29 mouse cellular contexts compared by ENCODE assay signal in genomic region chr7:105368521-105368920, GRCm38 (mm10). TPM values are rescaled to one million over a fixed set of nuclear protein-coding genes. Genes with fewer than 3 reads are reported as not detected.
DNase-seq lines count a peak whose midpoint lies in the region; ATAC-seq and TF ChIP-seq lines count a peak whose summit lies in the region.
"Had no signal": no experiment of that assay in that cellular context is flagged by ENCODE, and none has a peak within 500 bp of the region (broad histone marks: within the 10 kb centered on the region; RNA-seq: fewer than 3 reads in every experiment).

No protein-coding gene starts in this region.

- H3K27me3 ChIP-seq in embryonic facial prominence, embryonic 12.5 days: no peaks in the 10 kb centered on the region
- no peaks in the 10 kb centered on the region for H3K27me3 ChIP-seq in embryonic facial prominence, embryonic 10.5 days (replicated peaks; ENCODE audit: low read depth, poor library complexity, severe bottlenecking)
- H3K27me3 ChIP-seq in limb, embryonic 11.5 days (ENCODE audit: control insufficient read depth, insufficient read depth, low read length): no peaks in the 10 kb centered on the region
- H3K27me3 ChIP-seq in limb, embryonic 10.5 days (ENCODE audit: low read depth, poor library complexity, severe bottlenecking): no peaks in the 10 kb centered on the region
- H3K27me3 ChIP-seq in midbrain, embryonic 14.5 days (ENCODE audit: control insufficient read depth, insufficient read depth, low read length): no peaks in the 10 kb centered on the region
- no peaks in the 10 kb centered on the region for H3K27me3 ChIP-seq in midbrain, postnatal 0 days (ENCODE audit: insufficient read depth, low read length)
- H3K27me3 ChIP-seq in embryonic facial prominence, embryonic 13.5 days: no peaks in the 10 kb centered on the region
- H3K27me3 ChIP-seq: CH12.LX; forebrain, embryonic 13.5 days; forebrain, embryonic 15.5 days; Patski had no signal

- H3K4me2 ChIP-seq in embryonic facial prominence, embryonic 12.5 days (replicated peaks): no peak overlapping the region
- no peak overlapping the region for H3K4me2 ChIP-seq in limb, embryonic 11.5 days (ENCODE audit: low read depth, severe bottlenecking)
- no peak overlapping the region for H3K4me2 ChIP-seq in midbrain, embryonic 14.5 days (ENCODE audit: low read length)
- no peak overlapping the region for H3K4me2 ChIP-seq in midbrain, postnatal 0 days (ENCODE audit: low read depth, low read length, poor library complexity, severe bottlenecking)
- no peak overlapping the region for H3K4me2 ChIP-seq in embryonic facial prominence, embryonic 13.5 days
- H3K4me2 ChIP-seq: forebrain, embryonic 13.5 days; forebrain, embryonic 15.5 days had no signal

- H3K27ac ChIP-seq in embryonic facial prominence, embryonic 12.5 days: no peak overlapping the region
- H3K27ac ChIP-seq in embryonic facial prominence, embryonic 10.5 days (replicated peaks): no peak overlapping the region
- H3K27ac ChIP-seq in limb, embryonic 11.5 days (replicated peaks; ENCODE audit: low read depth, low read length): no peak overlapping the region
- no peak overlapping the region for H3K27ac ChIP-seq in limb, embryonic 10.5 days
- H3K27ac ChIP-seq in midbrain, embryonic 14.5 days (replicated peaks; ENCODE audit: low read depth, low read length): no peak overlapping the region
- no peak overlapping the region for H3K27ac ChIP-seq in midbrain, postnatal 0 days (ENCODE audit: low read depth, low read length)
- no peak overlapping the region for H3K27ac ChIP-seq in embryonic facial prominence, embryonic 13.5 days
- H3K27ac ChIP-seq: forebrain, embryonic 13.5 days; forebrain, embryonic 15.5 days had no signal

- no peak overlapping the region for H3K4me3 ChIP-seq in embryonic facial prominence, embryonic 12.5 days
- H3K4me3 ChIP-seq in embryonic facial prominence, embryonic 10.5 days: no peak overlapping the region
- no peak overlapping the region for H3K4me3 ChIP-seq in limb, embryonic 11.5 days (ENCODE audit: low read depth, low read length)
- H3K4me3 ChIP-seq in limb, embryonic 10.5 days: no peak overlapping the region
- no peak overlapping the region for H3K4me3 ChIP-seq in midbrain, embryonic 14.5 days (replicated peaks; ENCODE audit: low read depth, low read length)
- H3K4me3 ChIP-seq in midbrain, postnatal 0 days (ENCODE audit: low read depth, low read length): no peak overlapping the region
- H3K4me3 ChIP-seq in embryonic facial prominence, embryonic 13.5 days: no peak overlapping the region
- H3K4me3 ChIP-seq: forebrain, embryonic 13.5 days; forebrain, embryonic 15.5 days had no signal

- H3K36me3 ChIP-seq in embryonic facial prominence, embryonic 12.5 days: peaks cover 4% of the 10 kb centered on the region; the same call in 1 of the 2 replicates
- H3K36me3 ChIP-seq in embryonic facial prominence, embryonic 10.5 days (replicated peaks): peaks cover 20% of the 10 kb centered on the region
- H3K36me3 ChIP-seq in limb, embryonic 11.5 days (ENCODE audit: control insufficient read depth, insufficient read depth, low read length): no peaks in the 10 kb centered on the region
- peaks cover 10% of the 10 kb centered on the region; the same call in 1 of the 2 replicates for H3K36me3 ChIP-seq in limb, embryonic 10.5 days
- H3K36me3 ChIP-seq in midbrain, embryonic 14.5 days (ENCODE audit: control insufficient read depth, insufficient read depth, low read length): peaks cover 6% of the 10 kb centered on the region
- H3K36me3 ChIP-seq in midbrain, postnatal 0 days (ENCODE audit: insufficient read depth, low read length): peaks cover 9% of the 10 kb centered on the region; the same call in 1 of the 2 replicates
- H3K36me3 ChIP-seq in embryonic facial prominence, embryonic 13.5 days: peaks cover 14% of the 10 kb centered on the region

- no peak for TF ChIP-seq CTCF in midbrain, postnatal 0 days (IDR thresholded peaks at IDR 0.05)

- no peaks in the 10 kb centered on the region for H3K4me1 ChIP-seq in embryonic facial prominence, embryonic 12.5 days
- H3K4me1 ChIP-seq in embryonic facial prominence, embryonic 10.5 days: no peaks in the 10 kb centered on the region
- no peaks in the 10 kb centered on the region for H3K4me1 ChIP-seq in limb, embryonic 11.5 days (ENCODE audit: control insufficient read depth, insufficient read depth, low read length)
- H3K4me1 ChIP-seq in limb, embryonic 10.5 days: no peaks in the 10 kb centered on the region
- H3K4me1 ChIP-seq in midbrain, embryonic 14.5 days (ENCODE audit: control insufficient read depth, insufficient read depth, low read length): no peaks in the 10 kb centered on the region
- H3K4me1 ChIP-seq in midbrain, postnatal 0 days (ENCODE audit: insufficient read depth, low read length): no peaks in the 10 kb centered on the region
- H3K4me1 ChIP-seq in embryonic facial prominence, embryonic 13.5 days: no peaks in the 10 kb centered on the region
- H3K4me1 ChIP-seq: forebrain, embryonic 13.5 days; forebrain, embryonic 15.5 days had no signal

- no peak overlapping the region for H3K9ac ChIP-seq in embryonic facial prominence, embryonic 12.5 days
- H3K9ac ChIP-seq in limb, embryonic 11.5 days (ENCODE audit: low read length): no peak overlapping the region
- H3K9ac ChIP-seq in midbrain, embryonic 14.5 days (replicated peaks; ENCODE audit: low read length): no peak overlapping the region
- H3K9ac ChIP-seq in midbrain, postnatal 0 days (replicated peaks; ENCODE audit: low read length, poor library complexity, severe bottlenecking): no peak overlapping the region
- H3K9ac ChIP-seq in embryonic facial prominence, embryonic 13.5 days: no peak overlapping the region
- H3K9ac ChIP-seq: forebrain, embryonic 13.5 days; forebrain, embryonic 15.5 days; forebrain, postnatal 0 days had no signal

- WGBS in embryonic facial prominence, embryonic 12.5 days: 94% methylated on average over 4 of the region's 4 CpGs
- WGBS in embryonic facial prominence, embryonic 10.5 days: 92% methylated on average over 4 of the region's 4 CpGs
- WGBS in limb, embryonic 11.5 days: 92% methylated on average over 4 of the region's 4 CpGs
- WGBS in limb, embryonic 10.5 days: 92% methylated on average over 4 of the region's 4 CpGs
- WGBS in midbrain, embryonic 14.5 days: 97% methylated on average over 4 of the region's 4 CpGs
- 94% methylated on average over 4 of the region's 4 CpGs for WGBS in midbrain, postnatal 0 days
- WGBS in embryonic facial prominence, embryonic 13.5 days: 90% methylated on average over 4 of the region's 4 CpGs

- ATAC-seq in embryonic facial prominence, embryonic 12.5 days (ENCODE audit: insufficient number of reproducible peaks, insufficient read depth, low FRiP score, low TSS enrichment): peak; percentile 47; the same call in 1 of the 2 replicates
- ATAC-seq in limb, embryonic 11.5 days (ENCODE audit: insufficient number of reproducible peaks, low FRiP score, low TSS enrichment, low read depth): 0 out of 2 replicates have a peak, but pooled peaks have one; percentile 21
- peak; percentile 8; the same call in 1 of the 2 replicates for ATAC-seq in midbrain, embryonic 14.5 days (ENCODE audit: low FRiP score, low TSS enrichment)
- ATAC-seq in midbrain, postnatal 0 days (ENCODE audit: low FRiP score): no peak; the same call in 1 of the 2 replicates
- 0 out of 2 replicates have a peak, but pooled peaks have one; percentile 26 for ATAC-seq in embryonic facial prominence, embryonic 13.5 days (ENCODE audit: insufficient number of reproducible peaks, insufficient read depth, low FRiP score, low TSS enrichment, low read depth)
- ATAC-seq: activated CD4-positive, CD25-positive, alpha-beta regulatory T cell, adult 4 months; CD4-positive, CD25-positive, alpha-beta regulatory T cell, adult 4 months; forebrain, embryonic 13.5 days; forebrain, embryonic 15.5 days; forebrain, postnatal 0 days; Patski had no signal

- DNase-seq in embryonic facial prominence, embryonic 10.5 days (ENCODE audit: low spot score): no peak
- no peak for DNase-seq in limb, embryonic 11.5 days (ENCODE audit: low spot score)
- no peak for DNase-seq in limb, embryonic 10.5 days (ENCODE audit: low spot score)
- DNase-seq in midbrain, embryonic 14.5 days: no peak
- DNase-seq in midbrain, postnatal 0 days (ENCODE audit: low spot score): no peak
- DNase-seq: adrenal gland, adult 8-10 months; adrenal gland, postnatal 14 days; adrenal gland, postnatal 36 days; B cell, adult 2 months; cerebellum, adult 11-12 months; cerebellum, adult 2 months; cerebellum, adult 9-10 months; cerebellum, postnatal 10 days; cerebellum, postnatal 25 days; embryo, embryonic 11 days; forebrain, postnatal 0 days had no signal

- H3K9me3 ChIP-seq in embryonic facial prominence, embryonic 12.5 days: no peaks in the 10 kb centered on the region
- H3K9me3 ChIP-seq in embryonic facial prominence, embryonic 10.5 days: no peaks in the 10 kb centered on the region
- H3K9me3 ChIP-seq in limb, embryonic 11.5 days (ENCODE audit: control insufficient read depth, low read length): no peaks in the 10 kb centered on the region
- H3K9me3 ChIP-seq in limb, embryonic 10.5 days (replicated peaks): no peaks in the 10 kb centered on the region
- H3K9me3 ChIP-seq in midbrain, embryonic 14.5 days (ENCODE audit: control insufficient read depth, low read length): no peaks in the 10 kb centered on the region
- H3K9me3 ChIP-seq in midbrain, postnatal 0 days (ENCODE audit: low read length): no peaks in the 10 kb centered on the region
- H3K9me3 ChIP-seq in embryonic facial prominence, embryonic 13.5 days: no peaks in the 10 kb centered on the region
- H3K9me3 ChIP-seq: forebrain, embryonic 13.5 days; forebrain, embryonic 15.5 days; G1E had no signal

RNA-seq across cellular contexts. Expression of gene Olfr692, which starts 0.5 kb away (rescaled TPM):
- not detected in 2 replicates for polyA plus RNA-seq in embryonic facial prominence, embryonic 12.5 days (2016; fragmentation: Nextera tagmentation; extraction: Ambion mirVana)
- not detected in 2 replicates for polyA plus RNA-seq in embryonic facial prominence, embryonic 10.5 days (2016; fragmentation: Nextera tagmentation; extraction: Ambion mirVana)
- not detected in 2 replicates for polyA plus RNA-seq in limb, embryonic 11.5 days (2014; fragmentation: Nextera tagmentation; extraction: Ambion mirVana)
- not detected in 2 replicates for polyA plus RNA-seq in limb, embryonic 10.5 days (2016; fragmentation: Nextera tagmentation; extraction: Ambion mirVana)
- not detected in 2 replicates for polyA plus RNA-seq in midbrain, embryonic 14.5 days (2014; fragmentation: Nextera tagmentation; extraction: Ambion mirVana)
- not detected in 2 replicates for total RNA-seq in midbrain, postnatal 0 days (2014; rRNA removed)
- 0.14 TPM in 1 of 2 replicates, not detected in the other for polyA plus RNA-seq in midbrain, postnatal 0 days (2015; fragmentation: Nextera tagmentation; extraction: Ambion mirVana)
- polyA plus RNA-seq in embryonic facial prominence, embryonic 13.5 days (2015; fragmentation: Nextera tagmentation; extraction: Ambion mirVana): not detected in 2 replicates
- total RNA-seq: adrenal gland, adult 18-20 months; adrenal gland, adult 8-10 months; adrenal gland, postnatal 14 days; adrenal gland, postnatal 36 days; CH12.LX; common myeloid progenitor, adult 5-6 weeks; forebrain, postnatal 0 days; G1E had no signal
- polyA plus RNA-seq: activated CD4-positive, CD25-positive, alpha-beta regulatory T cell, adult 4 months; CD4-positive, CD25-positive, alpha-beta regulatory T cell, adult 4 months; cerebellum, adult 2 months; forebrain, embryonic 11.5 days; forebrain, embryonic 13.5 days; forebrain, embryonic 15.5 days; forebrain, postnatal 0 days; G1E; Patski had no signal

RNA-seq across cellular contexts. Expression of gene Gm5901, which starts 6.3 kb away (rescaled TPM):
- not detected in 2 replicates for polyA plus RNA-seq in embryonic facial prominence, embryonic 12.5 days (2016; fragmentation: Nextera tagmentation; extraction: Ambion mirVana)
- polyA plus RNA-seq in embryonic facial prominence, embryonic 10.5 days (2016; fragmentation: Nextera tagmentation; extraction: Ambion mirVana): not detected in 2 replicates
- polyA plus RNA-seq in limb, embryonic 11.5 days (2014; fragmentation: Nextera tagmentation; extraction: Ambion mirVana): not detected in 2 replicates
- not detected in 2 replicates for polyA plus RNA-seq in limb, embryonic 10.5 days (2016; fragmentation: Nextera tagmentation; extraction: Ambion mirVana)
- not detected in 2 replicates for polyA plus RNA-seq in midbrain, embryonic 14.5 days (2014; fragmentation: Nextera tagmentation; extraction: Ambion mirVana)
- not detected in 2 replicates for total RNA-seq in midbrain, postnatal 0 days (2014; rRNA removed)
- polyA plus RNA-seq in midbrain, postnatal 0 days (2015; fragmentation: Nextera tagmentation; extraction: Ambion mirVana): 0.48 and 0.57 TPM in 2 replicates
- polyA plus RNA-seq in embryonic facial prominence, embryonic 13.5 days (2015; fragmentation: Nextera tagmentation; extraction: Ambion mirVana): not detected in 2 replicates
- total RNA-seq: adrenal gland, adult 18-20 months; adrenal gland, adult 8-10 months; adrenal gland, postnatal 14 days; adrenal gland, postnatal 36 days; common myeloid progenitor, adult 5-6 weeks; forebrain, postnatal 0 days had no signal
- polyA plus RNA-seq: activated CD4-positive, CD25-positive, alpha-beta regulatory T cell, adult 4 months; CD4-positive, CD25-positive, alpha-beta regulatory T cell, adult 4 months; cerebellum, adult 2 months; embryonic facial prominence, embryonic 14.5 days; forebrain, embryonic 11.5 days; forebrain, embryonic 13.5 days; forebrain, embryonic 15.5 days; forebrain, postnatal 0 days; G1E; Patski had no signal

RNA-seq across cellular contexts. Expression of gene Olfr691, which starts 26.5 kb away (rescaled TPM):
- not detected in 2 replicates for polyA plus RNA-seq in embryonic facial prominence, embryonic 12.5 days (2016; fragmentation: Nextera tagmentation; extraction: Ambion mirVana)
- not detected in 2 replicates for polyA plus RNA-seq in embryonic facial prominence, embryonic 10.5 days (2016; fragmentation: Nextera tagmentation; extraction: Ambion mirVana)
- polyA plus RNA-seq in limb, embryonic 11.5 days (2014; fragmentation: Nextera tagmentation; extraction: Ambion mirVana): not detected in 2 replicates
- 0.14 and 0.15 TPM in 2 replicates for polyA plus RNA-seq in limb, embryonic 10.5 days (2016; fragmentation: Nextera tagmentation; extraction: Ambion mirVana)
- 0.14 and 0.69 TPM in 2 replicates for polyA plus RNA-seq in midbrain, embryonic 14.5 days (2014; fragmentation: Nextera tagmentation; extraction: Ambion mirVana)
- total RNA-seq in midbrain, postnatal 0 days (2014; rRNA removed): 0.76 and 2.6 TPM in 2 replicates
- 0.09 and 0.26 TPM in 2 replicates for polyA plus RNA-seq in midbrain, postnatal 0 days (2015; fragmentation: Nextera tagmentation; extraction: Ambion mirVana)
- 0.35 and 0.51 TPM in 2 replicates for polyA plus RNA-seq in embryonic facial prominence, embryonic 13.5 days (2015; fragmentation: Nextera tagmentation; extraction: Ambion mirVana)
- total RNA-seq: adrenal gland, adult 18-20 months; adrenal gland, postnatal 14 days; adrenal gland, postnatal 36 days; CH12.LX; common myeloid progenitor, adult 5-6 weeks; forebrain, postnatal 0 days had no signal
- polyA plus RNA-seq: CD4-positive, CD25-positive, alpha-beta regulatory T cell, adult 4 months; embryonic facial prominence, embryonic 14.5 days; forebrain, embryonic 13.5 days; forebrain, embryonic 15.5 days; forebrain, postnatal 0 days; G1E; Patski had no signal

RNA-seq across cellular contexts. Expression of gene Fam160a2, which starts 31.3 kb away (rescaled TPM):
- 46.1 and 47.6 TPM in 2 replicates for polyA plus RNA-seq in embryonic facial prominence, embryonic 12.5 days (2016; fragmentation: Nextera tagmentation; extraction: Ambion mirVana)
- polyA plus RNA-seq in embryonic facial prominence, embryonic 10.5 days (2016; fragmentation: Nextera tagmentation; extraction: Ambion mirVana): 44.0 and 44.8 TPM in 2 replicates
- 36.6 and 37.3 TPM in 2 replicates for polyA plus RNA-seq in limb, embryonic 11.5 days (2014; fragmentation: Nextera tagmentation; extraction: Ambion mirVana)
- polyA plus RNA-seq in limb, embryonic 10.5 days (2016; fragmentation: Nextera tagmentation; extraction: Ambion mirVana): 45.9 and 47.0 TPM in 2 replicates
- 32.3 and 44.0 TPM in 2 replicates for polyA plus RNA-seq in midbrain, embryonic 14.5 days (2014; fragmentation: Nextera tagmentation; extraction: Ambion mirVana)
- total RNA-seq in midbrain, postnatal 0 days (2014; rRNA removed): 33.4 and 35.8 TPM in 2 replicates
- 37.3 and 37.6 TPM in 2 replicates for polyA plus RNA-seq in midbrain, postnatal 0 days (2015; fragmentation: Nextera tagmentation; extraction: Ambion mirVana)
- polyA plus RNA-seq in embryonic facial prominence, embryonic 13.5 days (2015; fragmentation: Nextera tagmentation; extraction: Ambion mirVana): 41.8 and 48.3 TPM in 2 replicates

RNA-seq across cellular contexts. Expression of gene Olfr690, which starts 34.6 kb away (rescaled TPM):
- polyA plus RNA-seq in embryonic facial prominence, embryonic 12.5 days (2016; fragmentation: Nextera tagmentation; extraction: Ambion mirVana): not detected in 2 replicates
- not detected in 2 replicates for polyA plus RNA-seq in embryonic facial prominence, embryonic 10.5 days (2016; fragmentation: Nextera tagmentation; extraction: Ambion mirVana)
- polyA plus RNA-seq in limb, embryonic 11.5 days (2014; fragmentation: Nextera tagmentation; extraction: Ambion mirVana): not detected in 2 replicates
- polyA plus RNA-seq in limb, embryonic 10.5 days (2016; fragmentation: Nextera tagmentation; extraction: Ambion mirVana): not detected in 2 replicates
- not detected in 2 replicates for polyA plus RNA-seq in midbrain, embryonic 14.5 days (2014; fragmentation: Nextera tagmentation; extraction: Ambion mirVana)
- total RNA-seq in midbrain, postnatal 0 days (2014; rRNA removed): 0.22 and 1.4 TPM in 2 replicates
- polyA plus RNA-seq in midbrain, postnatal 0 days (2015; fragmentation: Nextera tagmentation; extraction: Ambion mirVana): not detected in 2 replicates
- polyA plus RNA-seq in embryonic facial prominence, embryonic 13.5 days (2015; fragmentation: Nextera tagmentation; extraction: Ambion mirVana): not detected in 2 replicates
- total RNA-seq: adrenal gland, adult 18-20 months; adrenal gland, adult 8-10 months; adrenal gland, postnatal 14 days; adrenal gland, postnatal 36 days; CH12.LX; common myeloid progenitor, adult 5-6 weeks had no signal
- polyA plus RNA-seq: activated CD4-positive, CD25-positive, alpha-beta regulatory T cell, adult 4 months; CD4-positive, CD25-positive, alpha-beta regulatory T cell, adult 4 months; embryonic facial prominence, embryonic 14.5 days; forebrain, embryonic 11.5 days; forebrain, embryonic 13.5 days; forebrain, embryonic 15.5 days; forebrain, postnatal 0 days; G1E; Patski had no signal
